Mouse (Mus musculus) heart, embryonic 14.5 days (tissue): Measurements from ENCODE around the gene Galp. TPM values are rescaled to one million over a fixed set of nuclear protein-coding genes. Genes with fewer than 3 reads are reported as not detected.
A peak's percentile ranks its signal among the peaks of the same experiment; 100 is the strongest.

Experiments
- ATAC-seq: fragments of 200-750 bp; cut with Nextera tagmentation; 2 replicates; pipeline ENCODE4 v1.8.0; 2017; ENCODE audit warnings: low read depth, moderate TSS enrichment; ENCODE audit not compliant: insufficient number of reproducible peaks, insufficient read depth, low FRiP score
- H3K27ac ChIP-seq, 2 experiments: fragments of 200-500 bp in 1 of 2; fragments of 300-500 bp in 1 of 2; sonication (generic) in 1 of 2; replicated peaks in 1 of 2; 2 replicates each; pipeline ENCODE4 v1.5.1; 2012 to 2014; ENCODE audit warnings: low read depth in 2 of 2, low read length in 2 of 2, control low read depth in 1 of 2, mild to moderate bottlenecking in 1 of 2, mixed read lengths in 1 of 2; ENCODE audit not compliant: control insufficient read depth in 1 of 2, insufficient read depth in 1 of 2
- H3K27me3 ChIP-seq: fragments of 300-500 bp; sonication (generic); 2 replicates; pipeline ENCODE4 v1.6.1; 2014; ENCODE audit warnings: mild to moderate bottlenecking, low read length, control low read depth; ENCODE audit not compliant: control insufficient read depth, insufficient read depth
- H3K36me3 ChIP-seq: fragments of 300-500 bp; sonication (generic); 2 replicates; pipeline ENCODE4 v1.6.1; 2014; ENCODE audit warnings: mild to moderate bottlenecking, control low read depth, low read length, mixed read lengths; ENCODE audit not compliant: control insufficient read depth, insufficient read depth
- H3K4me1 ChIP-seq, 2 experiments: fragments of 200-500 bp in 1 of 2; fragments of 300-500 bp in 1 of 2; sonication (generic) in 1 of 2; 2 replicates each; pipeline ENCODE4 v1.6.1; 2012 to 2014; ENCODE audit warnings: low read length in 2 of 2, control low read depth in 1 of 2, mixed read lengths in 1 of 2; ENCODE audit not compliant: control insufficient read depth in 2 of 2, insufficient read depth in 2 of 2
- H3K4me2 ChIP-seq: fragments of 300-500 bp; sonication (generic); 2 replicates; pipeline ENCODE4 v1.6.1; 2014; ENCODE audit warnings: mild to moderate bottlenecking, low read length
- H3K4me3 ChIP-seq, 2 experiments: fragments of 200-500 bp in 1 of 2; fragments of 300-500 bp in 1 of 2; sonication (generic) in 1 of 2; 2 replicates each; pipeline ENCODE4 v1.5.1; 2012 to 2014; ENCODE audit warnings: low read length in 2 of 2, mild to moderate bottlenecking in 2 of 2, control low read depth in 1 of 2, low read depth in 1 of 2, moderate library complexity in 1 of 2; ENCODE audit not compliant: control insufficient read depth in 1 of 2, insufficient read depth in 1 of 2
- H3K9ac ChIP-seq: fragments of 300-500 bp; sonication (generic); 2 replicates; pipeline ENCODE4 v1.6.1; 2014; ENCODE audit warnings: mild to moderate bottlenecking, low read length
- H3K9me3 ChIP-seq: fragments of 300-500 bp; sonication (generic); 2 replicates; pipeline ENCODE4 v1.6.1; 2016; ENCODE audit warnings: low read length, control low read depth; ENCODE audit not compliant: control insufficient read depth
- WGBS: fragments of 180-500 bp; shearing (Covaris S2); extraction: QIAGEN DNeasy Blood & Tissue Kit; methylation state at CpG from one replicate; pipeline ENCODE4 v1.1.7; 2014; 5-methylcytosine and 5-hydroxymethylcytosine counted together
- polyA plus RNA-seq: library from polyadenylated mRNA; unstranded; fragments of >200 nt; fragmentation: Nextera tagmentation; extraction: Ambion mirVana; gene quantifications from 2 replicates; pipeline ENCODE4 v1.2.1, GENCODE M21; 2014

The Galp gene
- polyA plus RNA-seq: not detected in 2 replicates

GRCm38 (mm10) chr7:6196790-6197189 lies at the start of gene Galp:
TSS of gene Galp (plus strand) at chr7:6197090.
- H3K4me2 ChIP-seq: no peak within 1 kb of the TSS
- H3K4me1 ChIP-seq: no peaks in the 10 kb centered on the region
- H3K4me3 ChIP-seq: no peak within 1 kb of the TSS
- no peak within 1 kb of the TSS for H3K9ac ChIP-seq
- H3K9me3 ChIP-seq: peaks cover 3% of the 10 kb centered on the region; the same call in 1 of the 2 replicates
- H3K27me3 ChIP-seq: no peaks in the 10 kb centered on the region
- WGBS: 58% methylated on average over 3 of the region's 3 CpGs
- H3K36me3 ChIP-seq: no peaks in the 10 kb centered on the region
- ATAC-seq: no peak
- H3K27ac ChIP-seq: no peak within 1 kb of the TSS

GRCm38 (mm10) chr7:6147688-6148087 lies 49.2 kb upstream of the Galp start:
- H3K27ac ChIP-seq: peak overlapping the region; percentile 30 to 79; a peak in 2 of 4 replicates
- H3K4me1 ChIP-seq: peaks cover 54 to 80% of the 10 kb centered on the region in 2 experiments
- H3K27me3 ChIP-seq: no peaks in the 10 kb centered on the region
- H3K9me3 ChIP-seq: no peaks in the 10 kb centered on the region
- no peak overlapping the region; the same call in 1 of the 2 replicates for H3K4me2 ChIP-seq
- 66% methylated on average over 5 of the region's 5 CpGs for WGBS
- peak overlapping the region; percentile 22 for H3K9ac ChIP-seq
- no peak for ATAC-seq
- H3K4me3 ChIP-seq: no peak overlapping the region
- no peaks in the 10 kb centered on the region for H3K36me3 ChIP-seq

GRCm38 (mm10) chr7:6151266-6151665 lies 45.6 kb upstream of the Galp start:
- Histone ChIP-seq H3K27ac (no peak overlapping the region), H3K4me3 (no peak overlapping the region), H3K4me2 (no peak overlapping the region), H3K36me3 (no peaks in the 10 kb centered on the region), H3K9ac (no peak overlapping the region), H3K4me1 (peaks cover 39 to 70% of the 10 kb centered on the region in 2 experiments), H3K27me3 (no peaks in the 10 kb centered on the region), H3K9me3 (no peaks in the 10 kb centered on the region)
- ATAC-seq: no peak
- WGBS: 95% methylated on average over 1 of the region's 1 CpGs

- Histone ChIP-seq H3K27ac (no peak overlapping the region), H3K4me2 (no peak overlapping the region), H3K4me3 (no peak overlapping the region), H3K9ac (no peak overlapping the region), H3K9me3 (no peaks in the 10 kb centered on the region), H3K36me3 (no peaks in the 10 kb centered on the region), H3K4me1 (peaks cover 36 to 68% of the 10 kb centered on the region in 2 experiments), H3K27me3 (no peaks in the 10 kb centered on the region)
- ATAC-seq: no peak
- WGBS: 74% methylated on average over 3 of the region's 3 CpGs
Measured at GRCm38 (mm10) chr7:6152036-6152435, 44.9 kb upstream of the Galp start.

- Histone ChIP-seq H3K27ac (0 out of 4 replicates have a peak overlapping the region, but pooled peaks of 1 of the 2 experiments have one; percentile 16), H3K4me1 (peaks cover 29 to 61% of the 10 kb centered on the region in 2 experiments), H3K27me3 (no peaks in the 10 kb centered on the region), H3K4me2 (no peak overlapping the region), H3K9me3 (no peaks in the 10 kb centered on the region), H3K36me3 (no peaks in the 10 kb centered on the region), H3K9ac (no peak overlapping the region), H3K4me3 (no peak overlapping the region)
- ATAC-seq: no peak
- 72% methylated on average over 3 of the region's 3 CpGs for WGBS
Measured at GRCm38 (mm10) chr7:6153131-6153530, 43.8 kb upstream of the Galp start.

GRCm38 (mm10) chr7:6154164-6154563 lies 42.7 kb upstream of the Galp start:
- Histone ChIP-seq H3K27ac (peak overlapping the region; percentile 93 to 94; a peak in 3 of 4 replicates), H3K9me3 (no peaks in the 10 kb centered on the region), H3K36me3 (no peaks in the 10 kb centered on the region), H3K9ac (peak overlapping the region; percentile 93), H3K4me2 (peak overlapping the region; percentile 69), H3K4me3 (peak overlapping the region in 1 of 2 experiments; percentile 60; a peak in 2 of 4 replicates), H3K4me1 (peaks cover 22 to 50% of the 10 kb centered on the region in 2 experiments), H3K27me3 (no peaks in the 10 kb centered on the region)
- WGBS: 34% methylated on average over 5 of the region's 5 CpGs
- ATAC-seq: no peak

- Histone ChIP-seq H3K4me2 (peak overlapping the region; percentile 69), H3K36me3 (no peaks in the 10 kb centered on the region), H3K4me1 (peaks cover 22 to 46% of the 10 kb centered on the region in 2 experiments), H3K27ac (peak overlapping the region; percentile 93 to 97), H3K9me3 (no peaks in the 10 kb centered on the region), H3K9ac (peak overlapping the region; percentile 93), H3K4me3 (peak overlapping the region; percentile 60 to 73), H3K27me3 (no peaks in the 10 kb centered on the region)
- ATAC-seq: peak; percentile 68
- 1% methylated on average over 67 of the region's 85 CpGs for whole genome bisulfite sequencing
Measured at GRCm38 (mm10) chr7:6155031-6155872, 41.6 kb upstream of the Galp start.
